Mouse (Mus musculus) thymus, adult 2 months (tissue): ENCODE results near the gene Gm28230.

Source experiments
- CTCF ChIP-seq: fragments of 200-500 bp; IDR thresholded peaks from 2 replicates; pipeline ENCODE4 v1.5.1; 2012; ENCODE audit warnings: mild to moderate bottlenecking, control low read depth, low read length, moderate library complexity, borderline replicate concordance; ENCODE audit not compliant: control insufficient read depth, poor library complexity, insufficient read depth; ENCODE audit errors: extremely low read depth
- POLR2A ChIP-seq: fragments of 200-500 bp; IDR thresholded peaks from 2 replicates; pipeline ENCODE4 v1.6.1; 2012; ENCODE audit warnings: mild to moderate bottlenecking, low read length, control low read depth, moderate library complexity; ENCODE audit not compliant: control insufficient read depth, poor library complexity, insufficient read depth; ENCODE audit errors: extremely low read depth

DNA sequence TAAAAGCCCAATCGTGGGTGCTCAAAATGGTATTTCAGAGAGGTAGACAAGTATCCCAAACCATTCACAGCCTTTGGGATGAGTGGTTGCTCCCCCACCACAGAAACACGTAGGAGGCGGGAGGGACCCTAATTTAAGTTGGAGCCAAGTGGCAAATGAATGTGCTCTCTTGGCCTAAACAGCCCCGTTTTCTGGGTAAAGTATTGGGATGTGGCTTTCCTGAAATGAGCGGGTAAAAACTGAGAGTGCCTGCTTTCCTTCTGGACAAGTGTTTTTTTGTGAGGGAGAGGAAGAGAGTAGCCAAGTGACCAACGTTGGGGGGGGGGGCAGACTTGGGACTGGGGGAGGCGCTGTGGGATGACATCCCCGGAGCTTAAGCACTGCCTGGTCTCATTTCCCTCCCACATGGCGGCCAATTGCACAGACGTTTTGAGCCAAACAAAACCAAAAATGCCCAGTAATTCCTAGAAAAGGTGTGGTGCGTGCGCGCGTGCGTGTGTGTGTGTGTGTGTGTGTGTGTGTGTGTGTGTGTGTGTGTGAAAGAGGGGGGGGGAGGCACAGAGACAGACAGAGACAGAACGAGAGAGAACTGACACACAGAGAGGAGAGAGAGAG is 15.5 kb upstream of the Gm28230 start:
- TF ChIP-seq CTCF (no peak), POLR2A (no peak)
